ENCODE assay signal across 8 mouse cellular contexts in the genomic region with DNA sequence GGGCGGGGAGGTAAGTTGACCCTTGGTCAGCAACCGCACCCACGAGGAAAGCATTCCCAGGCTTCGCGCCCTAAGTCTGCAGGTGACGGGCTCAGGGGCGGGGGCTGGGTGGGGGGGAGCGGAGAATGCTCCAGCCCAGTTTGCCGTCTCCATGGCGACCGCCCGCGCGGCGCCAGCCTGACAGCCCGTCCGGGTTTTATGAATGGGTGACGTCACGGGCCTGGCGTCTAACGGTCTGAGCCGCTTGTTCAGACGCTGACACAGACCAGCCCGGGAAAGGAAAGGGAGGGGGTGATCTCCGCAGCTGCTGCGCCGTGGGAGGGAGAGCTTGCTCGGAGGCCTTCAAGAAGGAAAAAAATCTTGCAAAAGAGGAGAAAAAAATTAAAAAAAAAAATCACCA. TPM values are rescaled to one million over a fixed set of nuclear protein-coding genes. Genes with fewer than 3 reads are reported as not detected.
DNase-seq lines count a peak whose midpoint lies in the region; ATAC-seq and TF ChIP-seq lines count a peak whose summit lies in the region.

No protein-coding gene starts in this region.

- H3K9me3 ChIP-seq in forebrain, embryonic 11.5 days (ENCODE audit: control insufficient read depth, low read length), result no peaks in the 10 kb centered on the region
- H3K9me3 ChIP-seq in heart, embryonic 16.5 days (replicated peaks; ENCODE audit: control insufficient read depth, low read length), result no peaks in the 10 kb centered on the region
- H3K9me3 ChIP-seq in liver, embryonic 14.5 days (ENCODE audit: control insufficient read depth, low read length), result no peaks in the 10 kb centered on the region
- no peaks in the 10 kb centered on the region for H3K9me3 ChIP-seq in neural tube, embryonic 13.5 days

- TF ChIP-seq CTCF in liver, embryonic 14.5 days (IDR thresholded peaks at IDR 0.05; ENCODE audit: low read depth), result no peak

- under 1% methylated on average over 27 of the region's 28 CpGs for WGBS in forebrain, embryonic 11.5 days
- 1% methylated on average over 28 of the region's 28 CpGs for WGBS in heart, embryonic 16.5 days
- WGBS in liver, embryonic 14.5 days (ENCODE audit: insufficient replicate concordance), result 1% methylated on average over 28 of the region's 28 CpGs
- under 1% methylated on average over 28 of the region's 28 CpGs for WGBS in neural tube, embryonic 13.5 days

- TF ChIP-seq EP300 in liver, embryonic 14.5 days (IDR thresholded peaks at IDR 0.05; ENCODE audit: low read depth), result no peak

- DNase-seq in CD4-positive helper T cell, adult 2 months (ENCODE audit: low read depth, low spot score), result peak; percentile 84
- DNase-seq in brain, adult 2 months (ENCODE audit: low read depth, low spot score), result peak; percentile 97
- DNase-seq in forebrain, embryonic 11.5 days (ENCODE audit: low spot score), result peak; percentile 98
- DNase-seq in kidney, postnatal 25 days, result peak; percentile 98 to 99
- peak; percentile 62 to 66 (median 66) for DNase-seq in liver, embryonic 14.5 days (ENCODE audit: low read depth in 3 of 3, low spot score in 3 of 3)
- peak; percentile 96 for DNase-seq in testis, postnatal 10 days (ENCODE audit: low spot score)

- H3K4me2 ChIP-seq in forebrain, embryonic 11.5 days (ENCODE audit: low read depth, low read length, severe bottlenecking), result peak overlapping the region; percentile 94
- peak overlapping the region; percentile 83 for H3K4me2 ChIP-seq in heart, embryonic 16.5 days (ENCODE audit: low read depth, low read length)
- H3K4me2 ChIP-seq in liver, embryonic 14.5 days (ENCODE audit: low read depth), result peak overlapping the region; percentile 93
- peak overlapping the region; percentile 89 for H3K4me2 ChIP-seq in neural tube, embryonic 13.5 days

- peak overlapping the region; percentile 50; the same call in 1 of the 2 replicates for H3K9ac ChIP-seq in forebrain, embryonic 11.5 days (ENCODE audit: low read length)
- peak overlapping the region; percentile 61 for H3K9ac ChIP-seq in heart, embryonic 16.5 days (ENCODE audit: low read length)
- H3K9ac ChIP-seq in liver, embryonic 14.5 days (replicated peaks), result no peak overlapping the region
- H3K9ac ChIP-seq in neural tube, embryonic 13.5 days, result peak overlapping the region; percentile 61

- H3K4me1 ChIP-seq in forebrain, embryonic 11.5 days (replicated peaks; ENCODE audit: control insufficient read depth, insufficient read depth, low read length), result peaks cover 26% of the 10 kb centered on the region
- H3K4me1 ChIP-seq in heart, embryonic 16.5 days (ENCODE audit: control insufficient read depth, insufficient read depth, low read length), result peaks cover 30% of the 10 kb centered on the region
- peaks cover 10 to 32% of the 10 kb centered on the region in 2 experiments for H3K4me1 ChIP-seq in liver, embryonic 14.5 days (replicated peaks; ENCODE audit: control insufficient read depth in 2 of 2, insufficient read depth in 2 of 2, low read length in 1 of 2)
- peaks cover 57% of the 10 kb centered on the region for H3K4me1 ChIP-seq in neural tube, embryonic 13.5 days (replicated peaks)

- peaks cover 5% of the 10 kb centered on the region for H3K27me3 ChIP-seq in forebrain, embryonic 11.5 days (ENCODE audit: control insufficient read depth, insufficient read depth, low read length)
- H3K27me3 ChIP-seq in heart, embryonic 16.5 days (ENCODE audit: control insufficient read depth, insufficient read depth, low read length), result no peaks in the 10 kb centered on the region
- H3K27me3 ChIP-seq in liver, embryonic 14.5 days (ENCODE audit: control insufficient read depth, insufficient read depth, low read length), result peaks cover 6% of the 10 kb centered on the region; the same call in 1 of the 2 replicates
- H3K27me3 ChIP-seq in neural tube, embryonic 13.5 days, result no peaks in the 10 kb centered on the region

- ATAC-seq in forebrain, embryonic 11.5 days (replicated peaks; ENCODE audit: low FRiP score), result peak; percentile 89
- ATAC-seq in heart, embryonic 16.5 days (replicated peaks; ENCODE audit: extremely low read depth, insufficient read depth, low FRiP score), result peak; percentile 83
- ATAC-seq in liver, embryonic 14.5 days (ENCODE audit: insufficient read depth), result peak; percentile 29
- ATAC-seq in neural tube, embryonic 13.5 days (ENCODE audit: low read depth), result peak; percentile 86

- peak overlapping the region; percentile 81; the same call in 1 of the 2 replicates for H3K27ac ChIP-seq in forebrain, embryonic 11.5 days (ENCODE audit: low read depth, low read length)
- peak overlapping the region; percentile 90 for H3K27ac ChIP-seq in heart, embryonic 16.5 days (ENCODE audit: low read length)
- H3K27ac ChIP-seq in liver, embryonic 14.5 days, result no peak overlapping the region
- peak overlapping the region; percentile 88 for H3K27ac ChIP-seq in neural tube, embryonic 13.5 days (replicated peaks)

- H3K4me3 ChIP-seq in forebrain, embryonic 11.5 days (ENCODE audit: low read depth, low read length), result peak overlapping the region; percentile 58
- H3K4me3 ChIP-seq in heart, embryonic 16.5 days (ENCODE audit: low read length), result peak overlapping the region; percentile 70
- H3K4me3 ChIP-seq in liver, embryonic 14.5 days (ENCODE audit: insufficient read depth in 1 of 2, low read depth in 2 of 2, low read length in 2 of 2), result peak overlapping the region; percentile 8 to 36; a peak in 3 of 4 replicates
- H3K4me3 ChIP-seq in neural tube, embryonic 13.5 days, result peak overlapping the region; percentile 57

- no peaks in the 10 kb centered on the region for H3K36me3 ChIP-seq in forebrain, embryonic 11.5 days (ENCODE audit: control insufficient read depth, insufficient read depth, low read length)
- no peaks in the 10 kb centered on the region for H3K36me3 ChIP-seq in heart, embryonic 16.5 days (ENCODE audit: control insufficient read depth, insufficient read depth)
- H3K36me3 ChIP-seq in liver, embryonic 14.5 days (replicated peaks; ENCODE audit: control insufficient read depth, insufficient read depth, low read depth), result no peaks in the 10 kb centered on the region
- H3K36me3 ChIP-seq in neural tube, embryonic 13.5 days, result no peaks in the 10 kb centered on the region

RNA-seq across cellular contexts. Expression of a gene that starts 1.1 kb away (rescaled TPM):
- polyA plus RNA-seq in forebrain, embryonic 11.5 days (2014; fragmentation: Nextera tagmentation; extraction: Ambion mirVana), result 51.1 and 53.1 TPM in 2 replicates
- 56.3 and 64.5 TPM in 2 replicates for polyA plus RNA-seq in heart, embryonic 16.5 days (2015; fragmentation: Nextera tagmentation; extraction: Ambion mirVana)
- 45.6 and 50.6 TPM in 2 replicates for polyA plus RNA-seq in liver, embryonic 14.5 days (2012; rRNA removed)
- 20.7 and 22.6 TPM in 2 replicates for polyA plus RNA-seq in liver, embryonic 14.5 days (2014; fragmentation: Nextera tagmentation; extraction: Ambion mirVana)
- 63.6 and 68.2 TPM in 2 replicates for polyA plus RNA-seq in neural tube, embryonic 13.5 days (2015; fragmentation: Nextera tagmentation; extraction: Ambion mirVana)

RNA-seq across cellular contexts. Expression of a gene that starts 19.0 kb away (rescaled TPM):
- 4.6 and 5.5 TPM in 2 replicates for polyA plus RNA-seq in forebrain, embryonic 11.5 days (2014; fragmentation: Nextera tagmentation; extraction: Ambion mirVana)
- polyA plus RNA-seq in heart, embryonic 16.5 days (2015; fragmentation: Nextera tagmentation; extraction: Ambion mirVana), result 26.7 and 30.9 TPM in 2 replicates
- 0.51 and 0.92 TPM in 2 replicates for polyA plus RNA-seq in liver, embryonic 14.5 days (2012; rRNA removed)
- polyA plus RNA-seq in liver, embryonic 14.5 days (2014; fragmentation: Nextera tagmentation; extraction: Ambion mirVana), result 0.47 and 0.51 TPM in 2 replicates
- polyA plus RNA-seq in neural tube, embryonic 13.5 days (2015; fragmentation: Nextera tagmentation; extraction: Ambion mirVana), result 4.5 and 4.7 TPM in 2 replicates

RNA-seq across cellular contexts. Expression of a gene that starts 48.1 kb away (rescaled TPM):
- polyA plus RNA-seq in forebrain, embryonic 11.5 days (2014; fragmentation: Nextera tagmentation; extraction: Ambion mirVana), result 37.9 and 39.5 TPM in 2 replicates
- polyA plus RNA-seq in heart, embryonic 16.5 days (2015; fragmentation: Nextera tagmentation; extraction: Ambion mirVana), result 18.9 and 19.2 TPM in 2 replicates
- 4.3 and 10.3 TPM in 2 replicates for polyA plus RNA-seq in liver, embryonic 14.5 days (2012; rRNA removed)
- polyA plus RNA-seq in liver, embryonic 14.5 days (2014; fragmentation: Nextera tagmentation; extraction: Ambion mirVana), result 14.7 and 15.2 TPM in 2 replicates
- polyA plus RNA-seq in neural tube, embryonic 13.5 days (2015; fragmentation: Nextera tagmentation; extraction: Ambion mirVana), result 45.5 TPM in 2 replicates

Comparison
In these comparisons a context has a peak if more than half of its experiments do, and no peak if none do; other contexts are left out.
1. ATAC-seq: peak in every context shown above with its lines; median percentile 89 in forebrain, embryonic 11.5 days; 86 in neural tube, embryonic 13.5 days; 83 in heart, embryonic 16.5 days; 29 in liver, embryonic 14.5 days.